Mouse (Mus musculus) forebrain, postnatal 0 days (tissue): ENCODE measurements around the gene Ephx4. TPM values are rescaled to one million over a fixed set of nuclear protein-coding genes. Genes with fewer than 3 reads are reported as not detected.

Source experiments
- ATAC-seq: fragments of 200-750 bp; cut with Nextera tagmentation; 2 replicates; pipeline ENCODE4 v1.8.0; 2017; ENCODE audit warnings: mild to moderate bottlenecking, moderate library complexity
- DNase-seq: peaks from one replicate; pipeline ENCODE4 v3.0.0-alpha.2; 2015
- H3K27ac ChIP-seq: fragments of 300-500 bp; sonication (generic); 2 replicates; pipeline ENCODE4 v1.5.1; 2014; ENCODE audit warnings: low read depth, mild to moderate bottlenecking, antibody characterized with exemption, low read length, moderate library complexity, mixed read lengths
- H3K27me3 ChIP-seq: fragments of 300-500 bp; sonication (generic); 2 replicates; pipeline ENCODE4 v1.6.1; 2014; ENCODE audit warnings: mild to moderate bottlenecking, low read length, mixed read lengths; ENCODE audit not compliant: insufficient read depth
- H3K36me3 ChIP-seq: fragments of 300-500 bp; sonication (generic); 2 replicates; pipeline ENCODE4 v1.6.1; 2014; ENCODE audit warnings: mild to moderate bottlenecking, moderate library complexity; ENCODE audit not compliant: insufficient read depth
- H3K4me1 ChIP-seq: fragments of 300-500 bp; sonication (generic); 2 replicates; pipeline ENCODE4 v1.6.1; 2014; ENCODE audit warnings: antibody characterized with exemption; ENCODE audit not compliant: insufficient read depth
- H3K4me2 ChIP-seq: fragments of 300-500 bp; sonication (generic); 2 replicates; pipeline ENCODE4 v1.6.1; 2014; ENCODE audit warnings: low read depth, mild to moderate bottlenecking, moderate library complexity
- H3K4me3 ChIP-seq: fragments of 300-500 bp; sonication (generic); 2 replicates; pipeline ENCODE4 v1.5.1; 2014; ENCODE audit warnings: low read depth, low read length, mixed read lengths
- H3K9ac ChIP-seq: fragments of 300-500 bp; sonication (generic); 2 replicates; pipeline ENCODE4 v1.6.1; 2014; ENCODE audit warnings: mild to moderate bottlenecking
- H3K9me3 ChIP-seq: fragments of 300-500 bp; sonication (generic); 2 replicates; pipeline ENCODE4 v1.6.1; 2016; ENCODE audit warnings: low read length
- CTCF ChIP-seq: sonication (generic); IDR thresholded peaks from 2 replicates; pipeline ENCODE4 v1.5.1; 2016; ENCODE audit warnings: antibody characterized with exemption, control low read depth, low read depth
- WGBS: fragments of 180-500 bp; shearing (Covaris S2); extraction: QIAGEN DNeasy Blood & Tissue Kit; methylation state at CpG from one replicate; pipeline ENCODE4 v1.1.7; 2014; 5-methylcytosine and 5-hydroxymethylcytosine counted together
- polyA plus RNA-seq: library from polyadenylated mRNA; unstranded; fragments of >200 nt; fragmentation: Nextera tagmentation; extraction: Ambion mirVana; gene quantifications from 2 replicates; pipeline ENCODE4 v1.2.1, GENCODE M21; 2015
- total RNA-seq: library from RNA; depleted of rRNA; stranded (reverse); fragments of >200 nt; gene quantifications from 2 replicates; pipeline ENCODE4 v1.2.3, GENCODE M21; 2014; rRNA removed

Gene Ephx4
- total and polyA plus RNA-seq, 2 experiments from 2014 or later: 12.9 to 18.0 TPM

- H3K4me2 ChIP-seq: no peak overlapping the region
- no peak overlapping the region for H3K27ac ChIP-seq
- no peak for DNase-seq
- H3K27me3 ChIP-seq: no peaks in the 10 kb centered on the region
- no peak for ATAC-seq
- H3K4me1 ChIP-seq: no peaks in the 10 kb centered on the region
- 71% methylated on average over 4 of the region's 4 CpGs for WGBS
- TF ChIP-seq CTCF: no peak
- H3K9ac ChIP-seq: no peak overlapping the region
- no peak overlapping the region for H3K4me3 ChIP-seq
- H3K9me3 ChIP-seq: no peaks in the 10 kb centered on the region
- H3K36me3 ChIP-seq: peaks cover 6% of the 10 kb centered on the region; the same call in 1 of the 2 replicates
These were observed 64.6 kb downstream of the Ephx4 start for GRCm38 (mm10) chr5:107467098-107467497.

- no peak for DNase-seq
- Histone ChIP-seq H3K4me1 (no peaks in the 10 kb centered on the region), H3K4me3 (no peak overlapping the region), H3K27ac (no peak overlapping the region), H3K9ac (no peak overlapping the region), H3K27me3 (no peaks in the 10 kb centered on the region), H3K36me3 (peaks cover 10% of the 10 kb centered on the region; the same call in 1 of the 2 replicates), H3K9me3 (no peaks in the 10 kb centered on the region), H3K4me2 (no peak overlapping the region)
- ATAC-seq: no peak
- no peak for TF ChIP-seq CTCF
- WGBS: 85% methylated on average over 10 of the region's 10 CpGs
These were observed 68.2 kb downstream of the Ephx4 start for GRCm38 (mm10) chr5:107470600-107471329.

Other genes with a start within 250 kb of the Ephx4 start
- gene Tgfbr3, start 113.1 kb upstream of the Ephx4 start, total RNA-seq: 5.5 and 14.3 TPM in 2 replicates
- gene Tgfbr3, start 113.1 kb upstream of the Ephx4 start, polyA plus RNA-seq: 2.3 and 3.4 TPM in 2 replicates
- gene Brdt, start 71.6 kb upstream of the Ephx4 start, total RNA-seq: 4.3 and 4.6 TPM in 2 replicates
- gene Brdt, start 71.6 kb upstream of the Ephx4 start, polyA plus RNA-seq: 2.1 and 2.3 TPM in 2 replicates
- not detected in 2 replicates for gene Lpcat2b, start 28.8 kb downstream of the Ephx4 start, total RNA-seq
- 0.05 TPM in 1 of 2 replicates, not detected in the other for gene Lpcat2b, start 28.8 kb downstream of the Ephx4 start, polyA plus RNA-seq
- 51.8 and 52.5 TPM in 2 replicates for gene Btbd8, start 35.3 kb downstream of the Ephx4 start, total RNA-seq
- gene Btbd8, start 35.3 kb downstream of the Ephx4 start, polyA plus RNA-seq: 19.1 and 26.3 TPM in 2 replicates
- 0.15 and 0.29 TPM in 2 replicates for gene Gm42669, start 104.9 kb downstream of the Ephx4 start, total RNA-seq
- 0.09 and 0.21 TPM in 2 replicates for gene Gm42669, start 104.9 kb downstream of the Ephx4 start, polyA plus RNA-seq
- gene 1700028K03Rik, start 132.0 kb downstream of the Ephx4 start, total RNA-seq: 0.23 and 0.38 TPM in 2 replicates
- gene 1700028K03Rik, start 132.0 kb downstream of the Ephx4 start, polyA plus RNA-seq: 0.06 and 0.12 TPM in 2 replicates
- gene Rpap2, start 194.6 kb downstream of the Ephx4 start, total RNA-seq: 19.2 and 24.9 TPM in 2 replicates
- gene Rpap2, start 194.6 kb downstream of the Ephx4 start, polyA plus RNA-seq: 18.0 and 18.7 TPM in 2 replicates
- 18.0 and 24.1 TPM in 2 replicates for gene Glmn, start 195.2 kb downstream of the Ephx4 start, total RNA-seq
- 29.0 and 35.4 TPM in 2 replicates for gene Glmn, start 195.2 kb downstream of the Ephx4 start, polyA plus RNA-seq